Mouse (Mus musculus) heart, embryonic 14.5 days (tissue): ENCODE data around the gene Gm20431. TPM values are rescaled to one million over a fixed set of nuclear protein-coding genes. Genes with fewer than 3 reads are reported as not detected.

Source experiments
- ATAC-seq: fragments of 200-750 bp; cut with Nextera tagmentation; 2 replicates; pipeline ENCODE4 v1.8.0; 2017; ENCODE audit warnings: low read depth, moderate TSS enrichment; ENCODE audit not compliant: insufficient number of reproducible peaks, insufficient read depth, low FRiP score
- H3K27ac ChIP-seq, 2 experiments: fragments of 200-500 bp in 1 of 2; fragments of 300-500 bp in 1 of 2; sonication (generic) in 1 of 2; replicated peaks in 1 of 2; 2 replicates each; pipeline ENCODE4 v1.5.1; 2012 to 2014; ENCODE audit warnings: low read depth in 2 of 2, low read length in 2 of 2, control low read depth in 1 of 2, mild to moderate bottlenecking in 1 of 2, mixed read lengths in 1 of 2; ENCODE audit not compliant: control insufficient read depth in 1 of 2, insufficient read depth in 1 of 2
- H3K27me3 ChIP-seq: fragments of 300-500 bp; sonication (generic); 2 replicates; pipeline ENCODE4 v1.6.1; 2014; ENCODE audit warnings: mild to moderate bottlenecking, low read length, control low read depth; ENCODE audit not compliant: control insufficient read depth, insufficient read depth
- H3K36me3 ChIP-seq: fragments of 300-500 bp; sonication (generic); 2 replicates; pipeline ENCODE4 v1.6.1; 2014; ENCODE audit warnings: mild to moderate bottlenecking, control low read depth, low read length, mixed read lengths; ENCODE audit not compliant: control insufficient read depth, insufficient read depth
- H3K4me1 ChIP-seq, 2 experiments: fragments of 200-500 bp in 1 of 2; fragments of 300-500 bp in 1 of 2; sonication (generic) in 1 of 2; 2 replicates each; pipeline ENCODE4 v1.6.1; 2012 to 2014; ENCODE audit warnings: low read length in 2 of 2, control low read depth in 1 of 2, mixed read lengths in 1 of 2; ENCODE audit not compliant: control insufficient read depth in 2 of 2, insufficient read depth in 2 of 2
- H3K4me2 ChIP-seq: fragments of 300-500 bp; sonication (generic); 2 replicates; pipeline ENCODE4 v1.6.1; 2014; ENCODE audit warnings: mild to moderate bottlenecking, low read length
- H3K4me3 ChIP-seq, 2 experiments: fragments of 200-500 bp in 1 of 2; fragments of 300-500 bp in 1 of 2; sonication (generic) in 1 of 2; 2 replicates each; pipeline ENCODE4 v1.5.1; 2012 to 2014; ENCODE audit warnings: low read length in 2 of 2, mild to moderate bottlenecking in 2 of 2, control low read depth in 1 of 2, low read depth in 1 of 2, moderate library complexity in 1 of 2; ENCODE audit not compliant: control insufficient read depth in 1 of 2, insufficient read depth in 1 of 2
- H3K9ac ChIP-seq: fragments of 300-500 bp; sonication (generic); 2 replicates; pipeline ENCODE4 v1.6.1; 2014; ENCODE audit warnings: mild to moderate bottlenecking, low read length
- H3K9me3 ChIP-seq: fragments of 300-500 bp; sonication (generic); 2 replicates; pipeline ENCODE4 v1.6.1; 2016; ENCODE audit warnings: low read length, control low read depth; ENCODE audit not compliant: control insufficient read depth
- WGBS: fragments of 180-500 bp; shearing (Covaris S2); extraction: QIAGEN DNeasy Blood & Tissue Kit; methylation state at CpG from one replicate; pipeline ENCODE4 v1.1.7; 2014; 5-methylcytosine and 5-hydroxymethylcytosine counted together
- polyA plus RNA-seq: library from polyadenylated mRNA; unstranded; fragments of >200 nt; fragmentation: Nextera tagmentation; extraction: Ambion mirVana; gene quantifications from 2 replicates; pipeline ENCODE4 v1.2.1, GENCODE M21; 2014

The Gm20431 gene
- polyA plus RNA-seq, 1 experiment from 2014 or later, result 0.19 TPM

DNA sequence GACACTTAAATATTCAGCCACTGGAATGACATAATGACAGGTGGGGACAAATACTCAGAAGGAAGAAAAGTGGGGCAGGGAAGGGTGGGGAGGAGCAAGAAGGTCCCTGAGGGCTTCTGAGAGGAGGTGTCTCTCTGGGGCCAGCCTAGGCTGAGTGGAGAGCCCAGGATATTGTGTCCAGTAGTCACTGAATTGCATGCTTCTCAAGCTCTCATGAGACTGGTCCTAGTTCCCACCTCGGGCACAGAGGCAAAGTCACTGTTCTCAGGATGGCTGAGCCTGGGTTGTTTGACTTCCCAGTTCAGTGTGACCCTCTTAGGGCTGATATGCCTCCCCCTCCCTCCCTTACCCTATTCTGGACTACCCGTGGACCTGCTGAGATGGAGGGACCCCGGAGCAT is 31.5 kb upstream of the Gm20431 start:
- Histone ChIP-seq H3K4me1 (peaks cover 8 to 19% of the 10 kb centered on the region in 2 experiments; a peak in 3 of 4 replicates), H3K27ac (no peak overlapping the region), H3K9me3 (no peaks in the 10 kb centered on the region), H3K36me3 (no peaks in the 10 kb centered on the region), H3K4me3 (no peak overlapping the region), H3K27me3 (no peaks in the 10 kb centered on the region), H3K4me2 (no peak overlapping the region), H3K9ac (no peak overlapping the region)
- WGBS, result 75% methylated on average over 3 of the region's 3 CpGs
- ATAC-seq, result no peak

DNA sequence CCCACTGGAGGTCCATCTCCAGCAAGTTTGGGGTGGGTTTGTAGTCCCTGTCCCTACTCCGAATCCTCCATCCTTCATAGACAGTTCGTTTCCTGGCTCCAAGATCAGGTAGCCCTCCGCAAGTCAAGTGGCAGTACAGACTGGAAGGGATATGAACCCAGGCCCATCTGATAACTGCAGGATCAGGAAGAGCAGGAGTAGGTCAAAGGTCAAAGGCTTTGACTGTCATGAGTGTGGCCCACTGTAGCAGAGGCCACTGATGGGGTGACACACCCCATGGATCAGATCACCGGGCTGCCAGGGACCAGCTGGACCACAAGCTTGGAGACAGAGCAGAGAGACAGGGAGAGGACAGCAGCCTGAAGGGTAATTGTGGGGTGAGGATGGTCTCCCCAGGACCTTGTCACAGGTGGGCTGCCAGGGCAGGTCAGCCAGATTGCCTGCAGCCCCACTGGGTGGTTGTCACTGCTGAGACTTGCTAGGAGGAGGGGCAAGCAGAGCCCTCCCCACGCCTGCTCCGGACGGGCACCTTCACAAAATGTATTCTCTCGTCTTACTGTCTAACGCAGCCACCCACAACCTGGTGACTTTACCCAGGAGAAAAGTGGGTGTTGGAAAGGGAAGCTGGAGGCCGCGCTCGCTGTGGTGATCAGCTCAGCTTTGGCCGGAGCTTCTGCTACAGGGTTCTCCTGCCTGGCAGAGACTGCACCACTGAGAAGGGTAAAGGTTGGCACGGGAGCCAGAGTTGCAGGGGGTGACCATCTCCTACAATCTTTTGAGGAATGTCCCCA is 30.8 kb upstream of the Gm20431 start:
- Histone ChIP-seq H3K9ac (peak overlapping the region; percentile 84; the same call in 1 of the 2 replicates), H3K27ac (no peak overlapping the region), H3K9me3 (no peaks in the 10 kb centered on the region), H3K4me1 (peaks cover 6 to 14% of the 10 kb centered on the region in 2 experiments; a peak in 3 of 4 replicates), H3K27me3 (0 out of 2 replicates have a peak, but pooled peaks cover 6% of the 10 kb centered on the region), H3K4me2 (0 out of 2 replicates have a peak overlapping the region, but pooled peaks have one; percentile 11), H3K36me3 (no peaks in the 10 kb centered on the region), H3K4me3 (no peak overlapping the region)
- no peak for ATAC-seq
- 85% methylated on average over 14 of the region's 14 CpGs for WGBS

DNA sequence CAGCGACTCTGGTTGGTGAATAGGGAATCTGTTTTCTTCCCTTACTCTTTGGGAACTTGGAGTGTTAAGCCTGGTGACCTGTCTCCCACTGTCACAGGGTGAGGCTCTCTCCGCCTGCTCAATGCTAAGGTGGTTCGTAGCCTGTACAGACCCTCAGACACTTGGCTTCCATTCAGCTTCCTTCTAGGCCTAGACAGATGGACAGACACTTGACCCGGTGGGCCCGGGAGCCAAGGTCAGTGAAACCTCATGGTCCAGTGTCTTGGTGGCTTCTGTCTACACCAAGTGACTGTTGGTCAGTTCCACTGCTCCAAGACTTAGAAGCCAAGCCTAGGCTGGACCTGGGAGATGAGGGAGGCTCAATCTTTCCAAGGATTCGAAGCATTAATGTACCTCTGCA is 30.1 kb upstream of the Gm20431 start:
- Histone ChIP-seq H3K4me3 (peak overlapping the region in 1 of 2 experiments; percentile 74; a peak in 2 of 4 replicates), H3K4me1 (peaks cover 6 to 14% of the 10 kb centered on the region in 2 experiments; a peak in 3 of 4 replicates), H3K9me3 (no peaks in the 10 kb centered on the region), H3K27ac (no peak overlapping the region), H3K27me3 (0 out of 2 replicates have a peak, but pooled peaks cover 9% of the 10 kb centered on the region), H3K4me2 (peak overlapping the region; percentile 98), H3K9ac (peak overlapping the region; percentile 84), H3K36me3 (no peaks in the 10 kb centered on the region)
- WGBS, result 81% methylated on average over 6 of the region's 6 CpGs
- no peak for ATAC-seq

DNA sequence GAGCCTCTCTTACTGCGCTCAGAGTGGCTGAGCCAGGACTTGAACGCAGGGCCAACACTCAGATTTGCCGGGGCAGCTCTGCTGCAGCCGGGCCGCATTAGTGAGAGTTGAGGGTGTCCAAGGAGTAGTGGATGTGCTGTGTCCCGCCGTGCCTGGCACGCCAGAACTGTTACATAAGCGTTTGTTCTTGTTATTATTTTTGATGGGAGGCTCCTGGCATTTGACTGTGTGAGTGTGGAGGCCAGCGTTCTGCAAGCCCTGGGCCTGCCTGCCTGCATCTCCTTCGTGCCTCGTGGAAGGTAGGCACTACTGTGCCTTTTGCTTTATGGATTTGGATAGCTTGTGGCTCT is 29.6 kb upstream of the Gm20431 start:
- H3K9me3 ChIP-seq, result no peaks in the 10 kb centered on the region
- ATAC-seq, result no peak
- peak overlapping the region; percentile 98 for H3K4me2 ChIP-seq
- peak overlapping the region; percentile 35 to 74 for H3K4me3 ChIP-seq
- H3K27ac ChIP-seq, result no peak overlapping the region
- 82% methylated on average over 12 of the region's 12 CpGs for WGBS
- no peaks in the 10 kb centered on the region for H3K36me3 ChIP-seq
- H3K27me3 ChIP-seq, result 0 out of 2 replicates have a peak, but pooled peaks cover 9% of the 10 kb centered on the region
- H3K4me1 ChIP-seq, result peaks cover 6 to 9% of the 10 kb centered on the region in 2 experiments; a peak in 3 of 4 replicates
- H3K9ac ChIP-seq, result peak overlapping the region; percentile 84

- peak overlapping the region; percentile 98 for H3K4me2 ChIP-seq
- no peaks in the 10 kb centered on the region for H3K9me3 ChIP-seq
- peaks cover 6 to 9% of the 10 kb centered on the region in 2 experiments; a peak in 3 of 4 replicates for H3K4me1 ChIP-seq
- H3K27me3 ChIP-seq, result 0 out of 2 replicates have a peak, but pooled peaks cover 9% of the 10 kb centered on the region
- ATAC-seq, result no peak
- no peak overlapping the region for H3K27ac ChIP-seq
- 47% methylated on average over 15 of the region's 15 CpGs for WGBS
- peak overlapping the region; percentile 84 for H3K9ac ChIP-seq
- H3K36me3 ChIP-seq, result no peaks in the 10 kb centered on the region
- H3K4me3 ChIP-seq, result peak overlapping the region; percentile 63 to 74
Observed at GRCm38 (mm10) chr2:167690219-167690961, 29.1 kb upstream of the Gm20431 start.

GRCm38 (mm10) chr2:167689501-167690218 is 28.4 kb upstream of the Gm20431 start, which contains the start of gene Tmem189:
TSS of gene Tmem189 (minus strand) at chr2:167689822.
- Histone ChIP-seq H3K4me2 (peak within 1 kb of the TSS; percentile 98), H3K9me3 (no peaks in the 10 kb centered on the region), H3K4me1 (peaks cover 6 to 9% of the 10 kb centered on the region in 2 experiments; a peak in 3 of 4 replicates), H3K9ac (peak within 1 kb of the TSS; percentile 84), H3K27me3 (0 out of 2 replicates have a peak, but pooled peaks cover 9% of the 10 kb centered on the region), H3K36me3 (no peaks in the 10 kb centered on the region), H3K4me3 (peak within 1 kb of the TSS; percentile 63 to 74), H3K27ac (peak within 1 kb of the TSS; percentile 56 to 79)
- ATAC-seq, result no peak
- under 1% methylated on average over 90 of the region's 99 CpGs for WGBS
